Comparison of ENCODE assay signal across 10 mouse cellular contexts in genomic region chr16:70320612-70321280, GRCm38 (mm10). TPM values are rescaled to one million over a fixed set of nuclear protein-coding genes. Genes with fewer than 3 reads are reported as not detected.
DNase-seq lines count a peak whose midpoint lies in the region; ATAC-seq lines count a peak whose summit lies in the region.
"Had no signal": no experiment of that assay in that cellular context is flagged by ENCODE, and none has a peak within 500 bp of the region (broad histone marks: within the 10 kb centered on the region; RNA-seq: fewer than 3 reads in every experiment).

No protein-coding gene starts in this region.

- no peaks in the 10 kb centered on the region for H3K4me1 ChIP-seq in heart, embryonic 11.5 days (ENCODE audit: control insufficient read depth, insufficient read depth, low read length)
- 0 out of 2 replicates have a peak, but pooled peaks cover 3% of the 10 kb centered on the region for H3K4me1 ChIP-seq in kidney, embryonic 16.5 days (ENCODE audit: insufficient read depth, low read length)
- no peaks in the 10 kb centered on the region for H3K4me1 ChIP-seq in embryonic facial prominence, embryonic 13.5 days
- H3K4me1 ChIP-seq: hindbrain, embryonic 15.5 days; limb, embryonic 15.5 days had no signal

- H3K9me3 ChIP-seq in heart, embryonic 11.5 days (replicated peaks; ENCODE audit: control insufficient read depth, low read length), result no peaks in the 10 kb centered on the region
- H3K9me3 ChIP-seq in kidney, embryonic 16.5 days (ENCODE audit: low read length), result no peaks in the 10 kb centered on the region
- no peaks in the 10 kb centered on the region for H3K9me3 ChIP-seq in embryonic facial prominence, embryonic 13.5 days
- H3K9me3 ChIP-seq: hindbrain, embryonic 15.5 days; limb, embryonic 15.5 days had no signal

- H3K27me3 ChIP-seq in heart, embryonic 11.5 days (ENCODE audit: control insufficient read depth, insufficient read depth, low read length), result no peaks in the 10 kb centered on the region
- no peaks in the 10 kb centered on the region for H3K27me3 ChIP-seq in kidney, embryonic 16.5 days (ENCODE audit: insufficient read depth, low read length)
- no peaks in the 10 kb centered on the region for H3K27me3 ChIP-seq in embryonic facial prominence, embryonic 13.5 days
- H3K27me3 ChIP-seq: hindbrain, embryonic 15.5 days; limb, embryonic 15.5 days had no signal

- WGBS in heart, embryonic 11.5 days (ENCODE audit: insufficient replicate concordance), result 34% methylated on average over 10 of the region's 10 CpGs
- 45% methylated on average over 10 of the region's 10 CpGs for WGBS in kidney, embryonic 16.5 days
- WGBS in embryonic facial prominence, embryonic 13.5 days, result 68% methylated on average over 10 of the region's 10 CpGs

- H3K4me2 ChIP-seq in heart, embryonic 11.5 days, result peak overlapping the region; percentile 22
- no peak overlapping the region for H3K4me2 ChIP-seq in kidney, embryonic 16.5 days (replicated peaks; ENCODE audit: low read depth, low read length)
- no peak overlapping the region for H3K4me2 ChIP-seq in embryonic facial prominence, embryonic 13.5 days
- H3K4me2 ChIP-seq: hindbrain, embryonic 15.5 days; limb, embryonic 15.5 days had no signal

- no peaks in the 10 kb centered on the region for H3K36me3 ChIP-seq in heart, embryonic 11.5 days (ENCODE audit: control insufficient read depth, insufficient read depth, low read length)
- H3K36me3 ChIP-seq in kidney, embryonic 16.5 days (ENCODE audit: insufficient read depth, low read length), result no peaks in the 10 kb centered on the region
- H3K36me3 ChIP-seq in embryonic facial prominence, embryonic 13.5 days, result no peaks in the 10 kb centered on the region
- H3K36me3 ChIP-seq: hindbrain, embryonic 15.5 days; limb, embryonic 15.5 days had no signal

- H3K27ac ChIP-seq in heart, embryonic 11.5 days (ENCODE audit: low read depth, low read length), result peak overlapping the region; percentile 75
- no peak overlapping the region for H3K27ac ChIP-seq in kidney, embryonic 16.5 days (ENCODE audit: low read length)
- no peak overlapping the region for H3K27ac ChIP-seq in embryonic facial prominence, embryonic 13.5 days
- H3K27ac ChIP-seq: hindbrain, embryonic 15.5 days; limb, embryonic 15.5 days had no signal

- peak overlapping the region; percentile 2; the same call in 1 of the 2 replicates for H3K9ac ChIP-seq in heart, embryonic 11.5 days (ENCODE audit: low read depth, low read length)
- no peak overlapping the region for H3K9ac ChIP-seq in kidney, embryonic 16.5 days (replicated peaks; ENCODE audit: low read length)
- no peak overlapping the region for H3K9ac ChIP-seq in embryonic facial prominence, embryonic 13.5 days
- H3K9ac ChIP-seq: hindbrain, embryonic 15.5 days; limb, embryonic 15.5 days had no signal

- ATAC-seq in heart, embryonic 11.5 days (replicated peaks; ENCODE audit: insufficient number of reproducible peaks, low FRiP score, low TSS enrichment), result peak; percentile 85
- peak; percentile 42; the same call in 1 of the 2 replicates for ATAC-seq in kidney, embryonic 16.5 days (ENCODE audit: low FRiP score, low TSS enrichment)
- ATAC-seq in embryonic facial prominence, embryonic 13.5 days (ENCODE audit: insufficient number of reproducible peaks, insufficient read depth, low FRiP score, low TSS enrichment, low read depth), result 0 out of 2 replicates have a peak, but pooled peaks have one; percentile 37
- ATAC-seq in megakaryocyte-erythroid progenitor cell, adult 5-6 weeks (replicated peaks; ENCODE audit: low FRiP score, low TSS enrichment, poor library complexity, severe bottlenecking), result peak; percentile 50; the same call in 1 of the 2 replicates

- DNase-seq in heart, adult 8-10 months (ENCODE audit: low spot score), result no peak
- DNase-seq in kidney, adult 18-20 months, result no peak
- no peak for DNase-seq in adrenal gland, adult 2 months
- DNase-seq: cerebellum, adult 9-11 months had no signal

- H3K4me3 ChIP-seq in heart, embryonic 11.5 days (ENCODE audit: low read depth, low read length), result no peak overlapping the region
- no peak overlapping the region for H3K4me3 ChIP-seq in kidney, embryonic 16.5 days (ENCODE audit: low read length)
- H3K4me3 ChIP-seq in embryonic facial prominence, embryonic 13.5 days, result no peak overlapping the region
- H3K4me3 ChIP-seq: hindbrain, embryonic 15.5 days; limb, embryonic 15.5 days had no signal

RNA-seq across cellular contexts. Expression of gene Gbe1, which starts 7.0 kb away (rescaled TPM):
- polyA plus RNA-seq in heart, embryonic 11.5 days (2014; fragmentation: Nextera tagmentation; extraction: Ambion mirVana), result 44.6 and 50.2 TPM in 2 replicates
- total RNA-seq in heart, adult 8-10 months (2022), result 10 to 100 TPM; 47.6 to 53.7 (median 51.1) TPM
- 30.1 and 30.8 TPM in 2 replicates for polyA plus RNA-seq in kidney, embryonic 16.5 days (2015; fragmentation: Nextera tagmentation; extraction: Ambion mirVana)
- polyA plus RNA-seq in embryonic facial prominence, embryonic 13.5 days (2015; fragmentation: Nextera tagmentation; extraction: Ambion mirVana), result 16.8 and 20.7 TPM in 2 replicates
- total RNA-seq in megakaryocyte-erythroid progenitor cell, adult 5-6 weeks (2014; fragmentation: Nextera tagmentation), result 9.7 and 14.3 TPM in 2 replicates
- 8.8 and 17.1 TPM in 2 replicates for total RNA-seq in megakaryocyte-erythroid progenitor cell, adult 5-6 weeks (2017)
- total RNA-seq in adrenal gland, adult 2 months (2021), result 10 to 100 TPM; 61.9 to 83.0 TPM
- polyA plus RNA-seq in adrenal gland, adult 2 months (2012; rRNA removed), result 78.2 and 98.5 TPM in 2 replicates
